Mouse (Mus musculus) embryo, embryonic 10 days (tissue): Measurements from ENCODE around the gene Cenpu.

ENCODE experiments used
- DNase-seq: peaks from one replicate; pipeline ENCODE4 v3.0.0-alpha.2; 2015; ENCODE audit warnings: low spot score

The Cenpu gene

DNA sequence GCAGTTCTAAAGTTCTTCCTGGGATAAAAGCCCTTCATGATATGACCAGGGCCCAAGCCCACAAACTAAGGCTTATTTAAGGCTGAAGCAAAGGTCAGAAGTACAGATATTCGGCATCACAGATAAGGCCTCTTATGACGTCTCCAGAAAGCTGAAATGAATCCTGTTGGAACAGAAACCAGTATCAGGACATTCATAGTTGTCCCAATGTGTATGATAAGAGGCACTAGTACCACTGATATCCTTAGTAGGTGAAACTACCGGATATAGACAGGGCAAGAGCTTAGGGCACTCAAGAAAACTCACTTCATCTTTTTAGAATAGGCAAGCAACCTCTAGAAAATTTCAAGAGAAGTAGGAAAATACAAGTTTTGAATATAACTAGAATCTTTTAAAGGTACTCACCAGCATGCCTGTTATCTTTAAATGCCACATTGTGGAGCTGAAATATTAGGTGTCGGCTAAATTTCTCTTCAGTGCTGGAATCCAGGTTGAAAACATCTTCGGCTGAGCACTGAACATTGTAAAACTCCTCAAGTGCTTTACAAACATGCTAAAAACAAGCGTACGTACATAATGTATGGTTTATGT lies 47.6 kb downstream of the Cenpu start:
- DNase-seq = no peak

DNA sequence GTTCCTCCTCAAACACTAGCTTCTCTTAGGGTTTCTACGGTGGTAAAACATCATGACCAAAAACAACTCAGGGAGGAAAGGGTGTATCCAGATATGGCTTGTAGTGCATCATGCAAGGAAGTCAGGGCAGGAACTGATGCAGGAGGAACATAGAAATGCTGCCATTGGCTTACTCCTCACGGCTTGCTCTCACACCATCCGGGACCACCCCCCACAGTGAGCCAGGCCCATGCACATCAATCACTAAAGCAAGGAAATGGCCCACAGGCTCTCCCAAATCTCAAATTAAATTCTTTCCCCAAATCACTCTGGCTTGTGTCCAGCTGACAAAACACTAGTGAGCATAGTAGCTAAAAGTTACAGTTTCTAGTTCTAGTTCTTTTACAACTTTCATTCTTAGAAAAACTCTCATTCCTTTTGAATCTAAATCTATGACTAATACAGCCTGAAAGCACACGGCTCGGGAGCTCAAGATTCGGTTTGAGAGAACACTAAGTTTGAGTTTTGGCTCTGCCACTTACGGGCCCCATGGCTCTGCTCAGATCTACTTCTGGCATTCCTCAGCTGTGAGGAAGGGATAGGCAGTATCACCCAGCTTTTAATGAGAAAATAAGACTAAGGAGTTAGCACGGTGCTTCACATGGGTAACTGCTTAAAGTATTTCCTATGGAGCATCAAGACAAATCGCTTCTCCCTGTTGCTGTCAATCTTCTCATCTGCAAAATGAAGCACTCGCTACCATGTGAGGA lies 49.3 kb downstream of the Cenpu start:
- DNase-seq = peak; percentile 52

- DNase-seq = no peak
These were observed 51.8 kb downstream of the Cenpu start for GRCm38 (mm10) chr8:46603587-46603986.

- no peak for DNase-seq
These were observed 55.1 kb downstream of the Cenpu start for GRCm38 (mm10) chr8:46606930-46607329.

- no peak for DNase-seq
These were observed 59.7 kb downstream of the Cenpu start for GRCm38 (mm10) chr8:46611557-46611956.

DNA sequence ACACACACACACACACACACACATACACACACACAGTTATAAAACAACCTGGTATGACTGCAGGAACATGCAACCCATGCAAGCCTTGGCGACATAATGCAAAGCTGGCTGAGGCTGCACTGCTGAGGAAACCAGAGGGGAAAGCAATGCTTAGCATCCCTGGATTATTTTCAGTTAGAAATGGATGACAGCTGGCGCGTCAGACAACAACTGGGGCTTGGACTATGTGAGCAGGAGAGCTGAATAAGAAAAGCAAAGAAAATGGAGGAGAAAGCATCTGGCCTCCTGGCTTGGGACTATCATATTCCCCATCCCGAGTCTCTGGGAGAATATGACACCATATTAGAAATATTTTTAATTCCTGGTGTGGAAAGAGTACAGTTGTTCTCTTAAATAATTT lies 61.1 kb downstream of the Cenpu start:
- DNase-seq = no peak

GRCm38 (mm10) chr8:46613377-46613776 lies 61.5 kb downstream of the Cenpu start:
- DNase-seq = no peak

DNA sequence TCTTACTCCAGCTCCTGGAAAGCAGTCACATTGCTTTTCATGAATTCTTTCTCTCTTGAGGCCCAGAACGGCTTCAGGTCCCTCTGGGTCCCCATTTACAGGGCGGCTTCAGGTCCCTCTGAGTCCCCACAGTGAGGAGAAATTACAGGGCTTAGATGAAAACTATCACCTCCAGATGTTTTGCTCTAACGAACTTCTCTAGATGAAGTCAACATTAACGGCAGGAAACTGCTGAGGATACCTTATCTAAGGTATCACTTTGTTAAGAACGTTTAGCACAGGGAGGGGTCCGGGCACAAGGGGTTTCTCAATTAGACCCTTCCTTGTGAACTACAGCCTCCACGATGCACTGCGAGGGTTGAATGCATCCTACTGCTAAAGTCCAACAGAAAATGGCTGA lies 64.1 kb downstream of the Cenpu start:
- no peak for DNase-seq

GRCm38 (mm10) chr8:46616879-46617689 lies 65.3 kb downstream of the Cenpu start, which contains the start of the genes Primpol and Casp3:
Gene Primpol (minus strand): TSS chr8:46617212.
Gene Casp3 (plus strand): TSS chr8:46617291.
- DNase-seq = peak; percentile 97

DNA sequence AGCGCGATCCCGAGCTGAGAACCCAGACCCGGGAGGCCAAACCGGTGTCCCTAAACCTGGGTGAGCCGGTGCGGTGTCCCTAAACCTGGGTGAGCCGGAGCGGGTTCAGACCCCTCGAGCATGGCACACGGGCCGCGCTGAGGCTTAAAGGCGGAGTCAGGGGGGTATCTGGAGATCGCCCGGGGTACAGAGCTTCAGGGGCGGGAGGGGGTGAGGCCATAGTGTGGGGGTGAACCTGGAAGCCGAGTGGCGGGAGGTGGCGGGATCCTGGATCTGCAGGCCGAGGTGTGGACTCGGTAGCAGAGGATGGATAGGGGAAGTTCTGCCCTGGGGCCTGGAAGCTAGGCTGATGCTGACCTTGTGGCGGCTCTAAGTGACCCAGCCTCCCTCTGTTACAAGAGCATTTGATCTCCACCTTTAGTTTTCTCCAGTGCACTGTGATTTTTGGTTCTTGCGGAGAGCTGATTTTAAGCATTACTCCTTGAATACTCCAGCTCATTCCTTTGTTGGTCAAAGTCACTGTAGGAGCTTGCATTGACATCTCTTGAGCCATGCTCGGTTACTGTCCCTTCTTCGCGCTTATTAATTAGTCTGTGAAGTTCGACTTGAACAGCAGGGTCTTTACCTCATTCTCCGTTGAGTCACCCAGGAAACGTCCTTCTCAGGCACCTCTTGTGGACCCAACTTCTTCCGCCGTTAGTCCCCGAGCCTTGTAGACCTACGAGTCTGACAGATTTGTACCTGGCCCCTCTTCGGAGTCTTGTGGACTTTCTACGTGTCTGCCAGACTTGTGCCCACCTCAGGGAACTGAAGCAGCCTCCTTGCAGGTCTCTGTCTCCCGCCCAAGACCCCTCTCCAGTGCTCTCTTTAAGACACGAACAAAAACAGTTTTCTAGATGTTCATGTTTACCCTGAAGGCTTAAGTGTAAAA lies 66.1 kb downstream of the Cenpu start:
- peak; percentile 46 for DNase-seq

DNA sequence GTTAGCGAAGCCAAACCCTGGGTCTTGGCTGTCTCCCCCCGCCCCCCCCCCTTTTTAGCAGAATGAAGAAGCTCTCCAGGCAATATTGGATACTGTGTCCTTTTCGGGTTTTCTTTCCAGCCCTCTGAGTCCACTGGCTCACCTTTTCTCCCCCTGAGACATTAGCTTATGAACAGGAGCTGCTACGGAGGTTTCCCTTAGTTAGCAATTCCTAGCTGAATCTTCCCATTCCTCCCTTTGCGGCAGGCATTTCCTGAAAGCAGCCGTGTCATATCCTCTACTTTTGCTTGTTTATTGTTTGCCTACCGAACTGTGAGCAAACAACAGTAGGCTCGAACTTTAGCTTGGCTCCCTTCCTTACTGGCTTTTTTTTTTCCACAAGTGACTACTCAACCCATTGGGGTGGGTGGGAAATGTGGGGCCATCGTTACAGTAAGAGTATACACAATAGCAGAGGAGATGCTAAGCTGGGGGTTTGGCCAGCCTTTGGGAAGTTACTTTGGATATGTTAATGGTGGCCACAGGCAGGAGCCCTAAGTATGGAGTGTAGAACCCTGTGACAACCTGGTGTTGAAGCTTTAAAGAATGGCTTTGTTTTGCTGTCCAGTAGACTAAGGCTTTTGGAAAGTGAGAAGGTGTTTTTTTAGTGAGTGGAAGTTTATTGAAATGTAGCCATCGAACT lies 67.0 kb downstream of the Cenpu start:
- DNase-seq = peak; percentile 19

DNA sequence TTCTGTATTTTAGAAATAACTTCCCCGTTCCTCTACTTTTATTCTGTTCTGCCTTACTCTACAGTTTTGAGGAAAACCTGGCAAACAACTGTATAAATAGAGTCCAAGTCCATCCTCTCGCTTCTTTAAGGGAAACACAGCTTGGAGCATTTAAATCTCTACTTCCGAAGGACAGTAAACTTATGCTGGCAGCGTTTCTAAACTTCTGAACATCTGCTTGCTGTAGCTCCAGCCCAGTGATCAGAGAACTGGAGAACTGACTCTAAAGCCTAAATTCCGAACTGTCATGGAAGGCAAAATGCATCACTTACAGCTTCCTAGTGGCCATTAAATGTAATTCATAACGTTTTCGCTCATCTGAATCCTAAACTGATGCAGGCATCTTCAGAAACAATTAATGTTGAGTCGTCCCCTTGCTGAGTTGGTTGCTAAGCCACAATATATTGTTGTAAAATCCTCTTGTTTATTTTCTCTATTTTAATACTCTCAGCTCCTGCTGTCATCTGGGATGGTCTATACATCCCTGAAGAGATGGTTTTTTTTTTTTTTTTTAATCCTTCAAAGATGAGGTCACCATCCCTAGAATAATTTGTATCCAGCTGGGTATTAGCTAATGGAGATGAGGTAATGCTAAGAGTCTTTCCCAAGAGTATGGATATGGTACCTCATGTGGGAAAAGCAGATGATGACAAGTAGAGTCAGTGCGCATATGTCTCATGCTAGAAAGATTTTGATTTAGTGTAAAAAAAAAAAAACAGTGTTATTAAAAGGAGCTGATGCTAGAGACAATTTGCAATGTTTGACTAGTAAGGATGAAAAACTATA lies 70.8 kb downstream of the Cenpu start:
- no peak for DNase-seq

DNA sequence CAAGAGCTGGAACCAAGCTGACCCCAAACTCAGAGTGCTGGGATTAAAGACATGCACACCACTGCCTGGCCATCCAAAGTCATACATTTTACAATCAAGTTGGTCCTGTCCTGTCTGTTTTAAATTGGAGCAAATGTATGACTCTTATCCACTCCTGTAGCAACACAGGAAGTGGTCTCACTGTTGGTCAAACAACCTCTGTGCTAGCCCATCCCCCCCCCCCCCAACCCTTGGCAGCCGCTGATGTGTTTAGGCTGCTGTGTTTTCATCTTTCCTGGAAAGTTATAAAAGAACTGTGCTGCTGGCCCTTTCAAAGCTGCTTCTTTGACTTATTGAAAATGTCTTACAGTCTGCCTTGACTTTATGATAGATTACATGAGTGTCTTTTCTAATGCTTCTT lies 73.3 kb downstream of the Cenpu start:
- no peak for DNase-seq

GRCm38 (mm10) chr8:46626642-46627041 lies 74.8 kb downstream of the Cenpu start:
- DNase-seq = no peak

DNA sequence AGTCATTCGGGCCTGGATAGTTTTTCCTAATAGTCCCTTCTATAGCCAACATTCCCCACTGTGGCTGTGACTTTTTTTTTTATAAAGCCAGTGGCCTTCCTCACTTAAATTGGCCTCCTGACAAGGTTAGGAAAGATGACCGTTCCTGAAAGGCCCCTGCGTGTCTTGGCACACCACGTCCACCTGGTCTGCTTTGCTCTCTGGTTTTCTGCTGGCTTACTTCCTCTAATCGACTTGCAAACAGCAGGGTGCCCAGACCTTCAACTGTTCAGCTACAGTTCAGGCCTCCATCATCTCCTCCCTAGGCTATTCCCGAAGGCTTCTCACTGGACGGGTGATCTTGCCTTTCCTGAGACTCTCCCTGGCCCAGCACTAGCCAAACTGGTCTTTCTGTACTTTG lies 76.1 kb downstream of the Cenpu start:
- DNase-seq = no peak

GRCm38 (mm10) chr8:46628645-46629044 lies 76.8 kb downstream of the Cenpu start:
- no peak for DNase-seq
